Mouse (Mus musculus) liver, postnatal 0 days (tissue): Measurements from ENCODE around the gene Plpp7. TPM values are rescaled to one million over a fixed set of nuclear protein-coding genes. Genes with fewer than 3 reads are reported as not detected.

Experiments
- ATAC-seq: fragments of 200-750 bp; cut with Nextera tagmentation; 2 replicates; pipeline ENCODE4 v1.8.0; 2017; ENCODE audit warnings: mild to moderate bottlenecking, moderate library complexity
- DNase-seq: peaks from one replicate; pipeline ENCODE4 v3.0.0-alpha.2; 2016
- H3K27ac ChIP-seq: fragments of 300-500 bp; sonication (generic); 2 replicates; pipeline ENCODE4 v1.5.1; 2014; ENCODE audit warnings: antibody characterized with exemption, moderate library complexity, mild to moderate bottlenecking, low read depth
- H3K27me3 ChIP-seq: fragments of 300-500 bp; sonication (generic); 2 replicates; pipeline ENCODE4 v1.6.1; 2014; ENCODE audit warnings: low read length, control low read depth, mixed read lengths; ENCODE audit not compliant: insufficient read depth
- H3K36me3 ChIP-seq: fragments of 300-500 bp; sonication (generic); replicated peaks from 2 replicates; pipeline ENCODE4 v1.6.1; 2014; ENCODE audit warnings: mild to moderate bottlenecking, control low read depth, low read length, moderate library complexity, mixed read lengths; ENCODE audit not compliant: insufficient read depth
- H3K4me1 ChIP-seq: fragments of 300-500 bp; sonication (generic); 2 replicates; pipeline ENCODE4 v1.6.1; 2014; ENCODE audit warnings: antibody characterized with exemption, mild to moderate bottlenecking, control low read depth; ENCODE audit not compliant: insufficient read depth
- H3K4me2 ChIP-seq: fragments of 300-500 bp; sonication (generic); 2 replicates; pipeline ENCODE4 v1.6.1; 2014; ENCODE audit warnings: low read depth, mild to moderate bottlenecking, low read length, moderate library complexity, mixed read lengths
- H3K4me3 ChIP-seq: fragments of 300-500 bp; sonication (generic); 2 replicates; pipeline ENCODE4 v1.5.1; 2014; ENCODE audit warnings: low read depth, low read length
- H3K9ac ChIP-seq: fragments of 300-500 bp; sonication (generic); replicated peaks from 2 replicates; pipeline ENCODE4 v1.6.1; 2014; ENCODE audit warnings: mild to moderate bottlenecking, moderate library complexity
- H3K9me3 ChIP-seq: fragments of 300-500 bp; sonication (generic); 2 replicates; pipeline ENCODE4 v1.6.1; 2016; ENCODE audit warnings: mild to moderate bottlenecking, control low read depth, low read length, mixed read lengths
- CTCF ChIP-seq: sonication (generic); IDR thresholded peaks from 2 replicates; pipeline ENCODE4 v1.5.1; 2016; ENCODE audit warnings: antibody characterized with exemption, low read depth
- EP300 ChIP-seq: IDR thresholded peaks from 2 replicates; pipeline ENCODE4 v1.6.1; 2016; ENCODE audit warnings: antibody characterized with exemption, low read depth, mild to moderate bottlenecking
- WGBS: fragments of 180-500 bp; shearing (Covaris S2); extraction: QIAGEN DNeasy Blood & Tissue Kit; methylation state at CpG from one replicate; pipeline ENCODE4 v1.1.7; 2014; ENCODE audit not compliant: insufficient replicate concordance; 5-methylcytosine and 5-hydroxymethylcytosine counted together
- polyA plus RNA-seq: library from polyadenylated mRNA; unstranded; fragments of >200 nt; fragmentation: Nextera tagmentation; extraction: Ambion mirVana; gene quantifications from 2 replicates; pipeline ENCODE4 v1.2.1, GENCODE M21; 2015

Plpp7 gene
- polyA plus RNA-seq: 1.6 and 1.7 TPM in 2 replicates

DNA sequence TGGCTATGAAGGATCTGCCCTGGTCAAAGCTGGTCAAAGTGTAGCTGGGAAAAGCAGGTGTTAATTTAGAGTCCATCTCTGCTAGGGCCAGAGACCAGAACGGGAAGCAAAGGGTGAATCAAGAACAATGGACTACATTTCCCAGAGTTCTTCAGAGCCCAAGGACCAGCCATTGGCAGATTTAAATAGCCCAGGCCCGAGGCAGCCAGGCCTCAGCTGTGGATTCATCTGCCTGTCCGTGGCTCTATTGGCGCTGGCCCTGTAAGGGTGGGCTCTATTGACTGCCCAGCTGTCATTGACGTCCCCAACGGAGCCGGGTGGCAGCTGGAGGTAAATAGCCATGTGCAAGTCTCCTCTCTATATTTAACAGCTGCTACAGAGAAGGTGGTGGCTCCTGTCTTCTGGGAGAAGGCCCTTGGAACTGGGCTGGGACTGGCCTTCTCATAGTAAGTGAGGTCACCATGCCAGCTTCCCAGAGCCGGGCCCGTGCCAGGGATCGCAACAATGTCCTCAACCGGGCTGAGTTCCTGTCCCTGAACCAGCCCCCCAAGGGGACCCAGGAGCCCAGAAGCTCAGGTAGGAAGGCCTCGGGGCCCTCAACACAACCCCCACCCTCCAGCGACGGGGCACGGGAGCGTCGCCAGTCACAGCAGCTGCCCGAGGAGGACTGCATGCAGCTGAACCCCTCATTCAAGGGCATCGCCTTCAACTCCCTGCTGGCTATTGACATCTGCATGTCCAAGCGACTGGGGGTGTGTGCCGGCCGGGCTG lies at the start of gene Plpp7:
Gene Plpp7 (plus strand): TSS at position 178 of the 771 bp plus-strand sequence.
- DNase-seq: peak; percentile 48
- Histone ChIP-seq H3K9ac (peak within 1 kb of the TSS; percentile 62), H3K36me3 (0 out of 2 replicates have a peak, but pooled peaks cover 3% of the 10 kb centered on the region), H3K4me1 (peaks cover 13% of the 10 kb centered on the region), H3K27ac (no peak within 1 kb of the TSS), H3K4me2 (peak within 1 kb of the TSS; percentile 64), H3K4me3 (peak within 1 kb of the TSS; percentile 25), H3K27me3 (no peaks in the 10 kb centered on the region), H3K9me3 (no peaks in the 10 kb centered on the region)
- ATAC-seq: peak; percentile 71
- WGBS: 47% methylated on average over 22 of the region's 22 CpGs
- TF ChIP-seq EP300 (no peak), CTCF (no peak)

- Histone ChIP-seq H3K9ac (no peak overlapping the region), H3K9me3 (no peaks in the 10 kb centered on the region), H3K27me3 (no peaks in the 10 kb centered on the region), H3K4me3 (no peak overlapping the region), H3K27ac (no peak overlapping the region), H3K4me2 (no peak overlapping the region), H3K4me1 (no peaks in the 10 kb centered on the region), H3K36me3 (peaks cover 62% of the 10 kb centered on the region)
- 89% methylated on average over 10 of the region's 10 CpGs for WGBS
- ATAC-seq (no peak), DNase-seq (no peak)
- no peak for TF ChIP-seq CTCF
- TF ChIP-seq EP300: no peak
These were observed 49.3 kb upstream of the Plpp7 start for GRCm38 (mm10) chr2:32046009-32046408.

- 88% methylated on average over 10 of the region's 10 CpGs for WGBS
- DNase-seq: no peak
- H3K9ac ChIP-seq: no peak overlapping the region
- H3K9me3 ChIP-seq: no peaks in the 10 kb centered on the region
- H3K27me3 ChIP-seq: no peaks in the 10 kb centered on the region
- peaks cover 64% of the 10 kb centered on the region for H3K36me3 ChIP-seq
- no peak for ATAC-seq
- no peak for TF ChIP-seq CTCF
- no peak for TF ChIP-seq EP300
- H3K4me2 ChIP-seq: no peak overlapping the region
- no peak overlapping the region for H3K4me3 ChIP-seq
- H3K27ac ChIP-seq: no peak overlapping the region
- no peaks in the 10 kb centered on the region for H3K4me1 ChIP-seq
These were observed 48.0 kb upstream of the Plpp7 start for GRCm38 (mm10) chr2:32047323-32047722.

- WGBS: 82% methylated on average over 8 of the region's 8 CpGs
- Histone ChIP-seq H3K9me3 (no peaks in the 10 kb centered on the region), H3K4me2 (no peak overlapping the region), H3K27me3 (no peaks in the 10 kb centered on the region), H3K36me3 (peaks cover 44% of the 10 kb centered on the region), H3K9ac (no peak overlapping the region), H3K4me3 (no peak overlapping the region), H3K27ac (no peak overlapping the region), H3K4me1 (no peaks in the 10 kb centered on the region; the same call in 1 of the 2 replicates)
- DNase-seq (no peak), ATAC-seq (no peak)
- no peak for TF ChIP-seq EP300
- no peak for TF ChIP-seq CTCF
These were observed 43.5 kb upstream of the Plpp7 start for GRCm38 (mm10) chr2:32051791-32052190.

DNA sequence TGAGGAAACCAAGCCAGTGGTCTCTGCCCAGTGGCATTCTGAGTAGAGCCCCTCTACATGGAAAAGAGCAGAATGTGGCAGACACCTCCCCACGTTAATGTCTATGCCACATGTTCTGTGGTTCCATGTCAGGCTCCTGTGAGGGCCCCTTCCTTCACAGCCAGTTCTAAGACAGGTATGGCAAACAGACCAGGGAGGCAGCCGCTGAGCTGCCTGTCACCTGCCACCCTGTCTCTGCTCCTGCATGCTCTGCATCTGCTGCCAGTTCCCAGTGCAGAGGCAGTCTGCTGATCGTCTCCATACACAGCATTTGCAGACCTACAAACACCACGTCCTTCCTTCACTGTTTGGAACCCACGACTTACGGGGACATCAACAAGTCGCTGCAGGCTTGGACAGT lies 42.9 kb upstream of the Plpp7 start:
- Histone ChIP-seq H3K4me3 (no peak overlapping the region), H3K36me3 (peaks cover 39% of the 10 kb centered on the region), H3K4me2 (no peak overlapping the region), H3K9ac (no peak overlapping the region), H3K4me1 (peaks cover 2% of the 10 kb centered on the region; the same call in 1 of the 2 replicates), H3K27ac (no peak overlapping the region), H3K9me3 (no peaks in the 10 kb centered on the region), H3K27me3 (no peaks in the 10 kb centered on the region)
- WGBS: 90% methylated on average over 7 of the region's 7 CpGs
- TF ChIP-seq CTCF (no peak), EP300 (no peak)
- DNase-seq: no peak
- no peak for ATAC-seq

DNA sequence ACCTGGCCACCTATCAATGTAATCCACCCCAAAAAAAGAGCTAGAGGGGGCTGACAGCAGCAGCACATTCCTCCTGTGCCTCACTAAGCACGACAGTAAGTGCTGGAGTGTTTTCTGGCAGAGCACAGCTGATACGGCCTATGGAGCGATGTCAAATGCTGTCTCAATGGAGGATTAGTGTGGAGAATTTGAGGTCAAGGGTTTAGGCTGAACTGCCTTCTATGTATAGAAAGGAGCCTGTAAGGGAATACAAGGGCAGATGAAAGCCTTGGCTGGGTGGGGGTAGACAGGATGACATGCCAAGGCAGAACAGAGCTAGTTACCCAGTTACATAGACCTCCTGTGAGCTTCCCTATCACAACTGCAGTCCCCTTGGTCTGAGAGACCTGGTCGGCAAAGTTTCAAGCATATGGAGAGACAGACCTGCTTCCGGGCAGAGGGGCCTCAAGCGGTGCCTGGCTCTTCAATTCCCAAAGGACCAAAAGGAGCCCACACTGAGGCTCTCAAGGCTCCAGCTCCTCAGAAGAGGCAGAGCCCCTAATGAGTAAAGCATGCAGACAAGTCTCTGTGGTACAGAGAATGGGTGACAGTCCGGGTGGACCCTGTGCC lies 39.9 kb upstream of the Plpp7 start:
- H3K9me3 ChIP-seq: no peaks in the 10 kb centered on the region
- no peak for DNase-seq
- TF ChIP-seq EP300 (no peak), CTCF (no peak)
- WGBS: 80% methylated on average over 7 of the region's 7 CpGs
- H3K9ac ChIP-seq: no peak overlapping the region
- no peaks in the 10 kb centered on the region for H3K27me3 ChIP-seq
- no peak for ATAC-seq
- H3K4me2 ChIP-seq: no peak overlapping the region
- peaks cover 4% of the 10 kb centered on the region; the same call in 1 of the 2 replicates for H3K4me1 ChIP-seq
- H3K27ac ChIP-seq: no peak overlapping the region
- H3K4me3 ChIP-seq: no peak overlapping the region
- H3K36me3 ChIP-seq: peaks cover 19% of the 10 kb centered on the region
